Mouse (Mus musculus): Measurements from ENCODE around the gene Slc26a8. TPM values are rescaled to one million over a fixed set of nuclear protein-coding genes. Genes with fewer than 3 reads are reported as not detected.

Slc26a8 gene
- polyA plus RNA-seq, 1 experiment from 2014 or later = 0.14 TPM

DNA sequence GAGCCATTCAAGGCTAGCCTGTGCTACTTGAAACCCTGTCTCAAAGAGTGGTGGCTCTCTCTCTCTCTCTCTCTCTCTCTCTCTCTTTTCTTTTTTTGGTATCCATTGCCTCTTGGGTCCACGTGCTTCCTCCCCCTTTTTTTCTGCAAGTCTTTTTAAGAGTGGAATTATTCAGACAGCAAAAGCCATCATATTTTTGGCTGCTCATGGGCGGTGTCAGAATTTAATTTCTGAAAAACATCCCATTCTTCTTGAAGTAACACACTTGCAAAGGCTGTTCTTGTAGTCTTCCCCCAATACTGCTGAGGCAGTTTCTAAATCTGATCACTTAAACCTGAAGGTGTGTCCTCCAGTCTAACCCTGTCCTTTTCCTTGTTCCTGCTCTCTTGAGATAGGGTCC, 63.1 kb downstream of the Slc26a8 start:
- ATAC-seq (replicated peaks; ENCODE audit: insufficient number of reproducible peaks, low FRiP score, low TSS enrichment) = no peak
- H3K27me3 ChIP-seq (ENCODE audit: control insufficient read depth, insufficient read depth, low read length) = no peaks in the 10 kb centered on the region; the same call in 1 of the 2 replicates
- WGBS (ENCODE audit: insufficient replicate concordance) = 75% methylated on average over 2 of the region's 2 CpGs

DNA sequence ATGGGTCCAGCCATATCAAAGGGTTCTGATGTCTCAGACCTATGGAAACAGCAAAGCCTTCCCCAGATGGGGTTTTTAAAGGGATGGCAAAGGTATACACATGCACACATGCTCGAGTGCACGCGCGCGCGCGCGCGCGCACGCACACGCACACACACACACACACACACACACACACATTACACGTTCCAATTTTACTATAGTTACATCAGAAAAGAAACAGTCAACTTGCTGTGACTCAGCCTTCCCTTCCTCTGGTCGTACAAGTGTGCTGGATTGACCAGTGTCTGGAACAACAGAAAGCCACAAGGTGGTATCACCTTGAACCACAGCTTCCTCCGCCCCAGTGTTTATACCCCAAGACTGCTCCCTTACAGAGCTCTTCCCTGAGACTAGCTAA, 64.7 kb downstream of the Slc26a8 start:
- Histone ChIP-seq H3K4me3 (ENCODE audit: low read depth, low read length) (no peak overlapping the region), H3K4me2 (no peak overlapping the region), H3K4me1 (ENCODE audit: control insufficient read depth, insufficient read depth, low read length) (peaks cover 13% of the 10 kb centered on the region), H3K27me3 (ENCODE audit: control insufficient read depth, insufficient read depth, low read length) (no peaks in the 10 kb centered on the region; the same call in 1 of the 2 replicates), H3K36me3 (ENCODE audit: control insufficient read depth, insufficient read depth, low read length) (no peaks in the 10 kb centered on the region), H3K27ac (ENCODE audit: low read depth, low read length) (no peak overlapping the region), H3K9me3 (replicated peaks; ENCODE audit: control insufficient read depth, low read length) (no peaks in the 10 kb centered on the region), H3K9ac (ENCODE audit: low read depth, low read length) (no peak overlapping the region)
- no peak for ATAC-seq (replicated peaks; ENCODE audit: insufficient number of reproducible peaks, low FRiP score, low TSS enrichment)
- WGBS (ENCODE audit: insufficient replicate concordance) = 93% methylated on average over 15 of the region's 15 CpGs

More for the DNA sequence above, 63.1 kb downstream of the Slc26a8 start:
- no peak overlapping the region for H3K4me3 ChIP-seq (ENCODE audit: low read depth, low read length)
- H3K4me2 ChIP-seq = no peak overlapping the region
- no peak overlapping the region for H3K27ac ChIP-seq (ENCODE audit: low read depth, low read length)
- no peaks in the 10 kb centered on the region for H3K36me3 ChIP-seq (ENCODE audit: control insufficient read depth, insufficient read depth, low read length)
- H3K9ac ChIP-seq (ENCODE audit: low read depth, low read length) = no peak overlapping the region
- H3K4me1 ChIP-seq (ENCODE audit: control insufficient read depth, insufficient read depth, low read length) = peaks cover 6% of the 10 kb centered on the region; the same call in 1 of the 2 replicates
- no peaks in the 10 kb centered on the region for H3K9me3 ChIP-seq (replicated peaks; ENCODE audit: control insufficient read depth, low read length)

DNA sequence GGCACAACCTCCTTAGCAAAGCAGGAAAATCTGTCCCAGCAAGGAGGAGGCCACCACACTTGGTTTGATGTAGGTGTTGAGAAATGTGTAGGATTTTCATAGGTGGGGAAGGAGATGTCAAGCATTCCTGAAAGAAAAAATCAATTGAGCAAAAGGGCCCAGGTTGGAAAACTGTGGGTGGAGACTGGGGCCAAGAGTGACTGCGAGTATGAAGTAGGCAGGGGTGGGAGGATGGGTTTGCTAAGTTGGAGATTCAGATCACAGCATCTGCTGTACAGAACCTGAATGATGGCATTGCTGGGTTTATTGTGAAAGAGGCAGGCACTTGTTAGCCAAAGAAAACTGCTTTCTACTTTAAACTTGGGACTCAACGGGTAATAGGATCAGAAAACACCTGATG, 65.2 kb downstream of the Slc26a8 start:
- 65% methylated on average over 2 of the region's 2 CpGs for WGBS (ENCODE audit: insufficient replicate concordance)
- Histone ChIP-seq H3K9ac (ENCODE audit: low read depth, low read length) (no peak overlapping the region), H3K4me3 (ENCODE audit: low read depth, low read length) (no peak overlapping the region), H3K27ac (ENCODE audit: low read depth, low read length) (no peak overlapping the region), H3K4me2 (no peak overlapping the region), H3K27me3 (ENCODE audit: control insufficient read depth, insufficient read depth, low read length) (no peaks in the 10 kb centered on the region; the same call in 1 of the 2 replicates), H3K9me3 (replicated peaks; ENCODE audit: control insufficient read depth, low read length) (no peaks in the 10 kb centered on the region), H3K36me3 (ENCODE audit: control insufficient read depth, insufficient read depth, low read length) (peaks cover 3% of the 10 kb centered on the region; the same call in 1 of the 2 replicates), H3K4me1 (ENCODE audit: control insufficient read depth, insufficient read depth, low read length) (peaks cover 15% of the 10 kb centered on the region)
- no peak for ATAC-seq (replicated peaks; ENCODE audit: insufficient number of reproducible peaks, low FRiP score, low TSS enrichment)

DNA sequence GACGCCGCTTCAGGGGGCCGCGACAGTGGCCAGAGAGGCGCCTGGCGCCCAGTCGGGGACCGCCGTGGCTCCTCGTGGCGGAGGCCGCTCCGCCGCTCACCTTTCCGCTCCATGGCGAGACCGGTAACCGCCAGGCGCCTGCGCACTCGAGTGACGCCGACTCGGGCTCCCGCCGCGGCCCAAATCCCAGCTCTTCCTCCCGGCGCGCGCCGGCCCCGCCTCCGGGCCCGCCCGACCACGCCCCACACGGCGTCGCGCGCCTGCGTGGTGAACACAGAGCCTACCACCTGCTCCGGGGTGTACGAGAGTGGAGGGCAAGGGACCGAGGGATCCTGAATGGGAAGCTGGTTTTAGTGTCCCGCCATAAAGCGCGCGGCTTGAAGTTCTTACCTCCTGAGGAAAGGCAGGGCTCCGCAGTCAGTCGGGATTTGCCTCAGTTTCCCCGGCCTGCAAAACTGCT, 67.7 kb downstream of the Slc26a8 start, which contains the start of gene Srpk1:
TSS of gene Srpk1 (minus strand) at position 410 of the 460 bp plus-strand sequence.
- no peaks in the 10 kb centered on the region for H3K27me3 ChIP-seq (ENCODE audit: control insufficient read depth, insufficient read depth, low read length)
- peak within 1 kb of the TSS; percentile 87 for H3K9ac ChIP-seq (ENCODE audit: low read depth, low read length)
- H3K9me3 ChIP-seq (replicated peaks; ENCODE audit: control insufficient read depth, low read length) = no peaks in the 10 kb centered on the region
- peaks cover 3% of the 10 kb centered on the region; the same call in 1 of the 2 replicates for H3K36me3 ChIP-seq (ENCODE audit: control insufficient read depth, insufficient read depth, low read length)
- peak; percentile 89 for ATAC-seq (replicated peaks; ENCODE audit: insufficient number of reproducible peaks, low FRiP score, low TSS enrichment)
- peak within 1 kb of the TSS; percentile 80 for H3K4me3 ChIP-seq (ENCODE audit: low read depth, low read length)
- peak within 1 kb of the TSS; percentile 78 for H3K27ac ChIP-seq (ENCODE audit: low read depth, low read length)
- H3K4me2 ChIP-seq = peak within 1 kb of the TSS; percentile 89
- WGBS (ENCODE audit: insufficient replicate concordance) = under 1% methylated on average over 42 of the region's 53 CpGs
- H3K4me1 ChIP-seq (ENCODE audit: control insufficient read depth, insufficient read depth, low read length) = peaks cover 11% of the 10 kb centered on the region

DNA sequence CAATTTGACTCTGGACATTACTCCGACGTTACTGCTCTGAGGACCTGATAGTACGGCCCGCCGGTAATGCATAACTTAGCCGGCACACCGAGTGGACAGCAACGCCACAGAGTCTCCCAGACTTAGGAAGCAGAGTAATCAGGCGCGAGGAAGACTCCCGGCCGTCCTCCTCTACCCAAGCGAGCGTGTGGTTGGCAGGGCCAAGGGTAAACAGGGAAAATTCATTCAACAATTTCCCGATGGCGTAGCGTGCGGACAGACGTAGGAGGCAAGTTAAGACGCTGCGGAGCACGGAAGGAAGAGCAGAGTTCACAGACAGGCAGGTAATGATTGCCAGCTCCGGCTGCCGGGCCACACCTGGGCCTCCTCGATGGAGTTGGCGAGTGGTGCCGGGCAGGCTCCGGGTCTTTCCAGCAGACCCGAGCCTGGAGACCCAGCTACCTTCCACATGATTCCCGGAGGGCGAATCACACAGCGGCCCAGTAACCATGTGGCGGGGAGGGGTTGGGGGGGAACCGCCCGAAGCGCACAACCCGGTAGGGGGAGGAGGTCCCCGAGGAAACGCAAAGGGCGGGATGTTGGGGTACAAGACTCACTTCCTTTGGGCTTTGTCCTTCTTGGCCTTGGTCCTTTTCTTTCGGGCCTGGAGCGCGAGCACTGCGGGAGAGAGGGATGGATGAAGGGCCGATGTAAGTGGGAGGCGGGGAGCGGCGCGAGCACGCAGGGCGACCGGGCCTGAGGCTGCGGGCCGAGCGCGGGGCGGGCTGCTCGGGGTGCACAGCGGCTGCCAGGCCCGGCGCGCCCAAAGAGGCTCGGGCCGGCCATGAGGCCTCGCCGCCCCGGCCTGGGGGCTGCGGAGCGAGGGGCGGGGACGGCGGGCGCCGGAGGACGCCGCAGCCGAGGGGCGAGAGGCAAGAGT, 68.4 kb downstream of the Slc26a8 start:
- no peaks in the 10 kb centered on the region for H3K27me3 ChIP-seq (ENCODE audit: control insufficient read depth, insufficient read depth, low read length)
- H3K4me3 ChIP-seq (ENCODE audit: low read depth, low read length) = peak overlapping the region; percentile 80
- ATAC-seq (replicated peaks; ENCODE audit: insufficient number of reproducible peaks, low FRiP score, low TSS enrichment) = peak; percentile 74
- H3K27ac ChIP-seq (ENCODE audit: low read depth, low read length) = peak overlapping the region; percentile 78
- H3K36me3 ChIP-seq (ENCODE audit: control insufficient read depth, insufficient read depth, low read length) = peaks cover 3% of the 10 kb centered on the region; the same call in 1 of the 2 replicates
- peaks cover 11% of the 10 kb centered on the region for H3K4me1 ChIP-seq (ENCODE audit: control insufficient read depth, insufficient read depth, low read length)
- H3K9ac ChIP-seq (ENCODE audit: low read depth, low read length) = peak overlapping the region; percentile 87
- H3K9me3 ChIP-seq (replicated peaks; ENCODE audit: control insufficient read depth, low read length) = no peaks in the 10 kb centered on the region
- WGBS (ENCODE audit: insufficient replicate concordance) = under 1% methylated on average over 49 of the region's 78 CpGs
- H3K4me2 ChIP-seq = peak overlapping the region; percentile 89

DNA sequence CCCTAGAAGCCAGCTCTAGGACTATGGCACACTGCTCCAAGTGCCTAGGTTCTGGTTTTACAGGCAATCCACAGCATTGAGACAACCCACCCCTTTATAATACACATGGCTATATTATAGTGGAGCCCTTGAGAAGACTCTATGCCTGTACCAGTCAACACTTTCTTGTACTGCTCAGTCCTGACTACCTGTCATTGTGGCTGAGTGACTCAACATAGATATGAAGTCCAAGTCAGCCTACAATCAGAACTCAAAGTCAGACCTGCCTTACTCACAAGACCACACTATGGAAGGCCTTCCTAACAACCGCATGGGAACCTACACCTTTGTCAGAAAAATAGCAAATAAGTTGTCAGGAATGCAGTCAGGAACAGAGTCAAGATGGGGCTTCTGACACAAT, 71.3 kb downstream of the Slc26a8 start:
- Histone ChIP-seq H3K36me3 (ENCODE audit: control insufficient read depth, insufficient read depth, low read length) (peaks cover 3% of the 10 kb centered on the region; the same call in 1 of the 2 replicates), H3K27me3 (ENCODE audit: control insufficient read depth, insufficient read depth, low read length) (no peaks in the 10 kb centered on the region), H3K27ac (ENCODE audit: low read depth, low read length) (no peak overlapping the region), H3K9me3 (replicated peaks; ENCODE audit: control insufficient read depth, low read length) (no peaks in the 10 kb centered on the region), H3K4me3 (ENCODE audit: low read depth, low read length) (no peak overlapping the region), H3K4me1 (ENCODE audit: control insufficient read depth, insufficient read depth, low read length) (peaks cover 11% of the 10 kb centered on the region), H3K4me2 (no peak overlapping the region), H3K9ac (ENCODE audit: low read depth, low read length) (no peak overlapping the region)
- WGBS (ENCODE audit: insufficient replicate concordance) = 87% methylated on average over 1 of the region's 1 CpGs
- no peak for ATAC-seq (replicated peaks; ENCODE audit: insufficient number of reproducible peaks, low FRiP score, low TSS enrichment)

DNA sequence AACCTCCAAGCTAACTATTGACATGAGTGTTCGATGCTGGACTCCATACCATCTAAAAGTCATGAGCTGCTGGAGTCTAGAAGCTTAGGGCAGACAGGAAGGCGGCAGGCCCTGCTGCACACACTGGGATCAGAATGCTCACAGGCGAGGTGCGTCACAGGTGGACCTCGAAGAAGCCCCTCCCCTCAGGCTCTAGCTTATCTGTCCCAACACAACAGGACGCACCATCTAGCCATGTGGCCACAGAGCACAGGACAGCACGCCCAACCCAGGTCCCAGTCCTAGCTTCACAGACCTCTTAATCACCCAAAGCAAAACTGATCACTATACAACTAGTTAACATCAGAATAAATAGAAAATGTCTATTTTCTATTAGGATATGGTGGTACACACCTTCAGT, 71.9 kb downstream of the Slc26a8 start:
- Histone ChIP-seq H3K4me3 (ENCODE audit: low read depth, low read length) (no peak overlapping the region), H3K4me1 (ENCODE audit: control insufficient read depth, insufficient read depth, low read length) (peaks cover 11% of the 10 kb centered on the region), H3K27me3 (ENCODE audit: control insufficient read depth, insufficient read depth, low read length) (no peaks in the 10 kb centered on the region), H3K27ac (ENCODE audit: low read depth, low read length) (no peak overlapping the region), H3K36me3 (ENCODE audit: control insufficient read depth, insufficient read depth, low read length) (peaks cover 3% of the 10 kb centered on the region; the same call in 1 of the 2 replicates), H3K9me3 (replicated peaks; ENCODE audit: control insufficient read depth, low read length) (no peaks in the 10 kb centered on the region), H3K9ac (ENCODE audit: low read depth, low read length) (no peak overlapping the region), H3K4me2 (no peak overlapping the region)
- 69% methylated on average over 7 of the region's 7 CpGs for WGBS (ENCODE audit: insufficient replicate concordance)
- ATAC-seq (replicated peaks; ENCODE audit: insufficient number of reproducible peaks, low FRiP score, low TSS enrichment) = no peak

DNA sequence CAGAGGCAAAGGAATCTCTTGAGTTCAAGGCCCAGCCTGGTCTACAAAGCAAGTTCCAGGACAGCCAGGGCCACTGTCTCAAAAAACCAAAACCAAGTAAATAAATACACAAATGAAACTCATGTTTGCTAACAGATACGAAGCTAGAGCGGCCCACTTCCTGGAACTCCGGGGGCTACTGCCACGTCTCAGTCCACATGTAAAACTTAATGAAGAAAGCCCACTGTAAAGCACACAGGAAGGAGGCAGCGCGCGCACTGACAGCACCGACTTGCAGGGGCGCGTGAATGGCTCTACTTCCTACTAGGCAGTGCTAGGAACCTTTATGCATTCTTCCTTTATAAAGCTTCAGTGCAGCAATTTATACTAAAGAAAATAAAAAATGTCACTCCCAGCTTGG, 72.4 kb downstream of the Slc26a8 start:
- Histone ChIP-seq H3K36me3 (ENCODE audit: control insufficient read depth, insufficient read depth, low read length) (peaks cover 3% of the 10 kb centered on the region; the same call in 1 of the 2 replicates), H3K4me2 (no peak overlapping the region), H3K9me3 (replicated peaks; ENCODE audit: control insufficient read depth, low read length) (no peaks in the 10 kb centered on the region), H3K27ac (ENCODE audit: low read depth, low read length) (no peak overlapping the region), H3K9ac (ENCODE audit: low read depth, low read length) (0 out of 2 replicates have a peak overlapping the region, but pooled peaks have one; percentile 22), H3K4me3 (ENCODE audit: low read depth, low read length) (no peak overlapping the region), H3K27me3 (ENCODE audit: control insufficient read depth, insufficient read depth, low read length) (no peaks in the 10 kb centered on the region), H3K4me1 (ENCODE audit: control insufficient read depth, insufficient read depth, low read length) (peaks cover 10% of the 10 kb centered on the region)
- 80% methylated on average over 10 of the region's 10 CpGs for WGBS (ENCODE audit: insufficient replicate concordance)
- ATAC-seq (replicated peaks; ENCODE audit: insufficient number of reproducible peaks, low FRiP score, low TSS enrichment) = no peak
